Mouse (Mus musculus) large intestine, adult 2 months (tissue): ENCODE measurements around the gene Insr. TPM values are rescaled to one million over a fixed set of nuclear protein-coding genes. Genes with fewer than 3 reads are reported as not detected.
A peak's percentile ranks its signal among the peaks of the same experiment; 100 is the strongest.

Experiments
- DNase-seq: peaks from one replicate; pipeline ENCODE4 v3.0.0-alpha.2; 2012; ENCODE audit warnings: low read depth, low spot score
- WGBS: fragments of 180-500 bp; shearing (Covaris S2); methylation state at CpG from one replicate; pipeline ENCODE4 v1.1.7; 2018; 5-methylcytosine and 5-hydroxymethylcytosine counted together
- polyA plus RNA-seq: library from polyadenylated mRNA; depleted of rRNA; stranded (reverse); fragments of >200 nt; gene quantifications from 2 replicates; pipeline ENCODE4 v1.2.3, GENCODE M21; 2012

Insr gene
- polyA plus RNA-seq, 1 experiment = 4.5 TPM

DNA sequence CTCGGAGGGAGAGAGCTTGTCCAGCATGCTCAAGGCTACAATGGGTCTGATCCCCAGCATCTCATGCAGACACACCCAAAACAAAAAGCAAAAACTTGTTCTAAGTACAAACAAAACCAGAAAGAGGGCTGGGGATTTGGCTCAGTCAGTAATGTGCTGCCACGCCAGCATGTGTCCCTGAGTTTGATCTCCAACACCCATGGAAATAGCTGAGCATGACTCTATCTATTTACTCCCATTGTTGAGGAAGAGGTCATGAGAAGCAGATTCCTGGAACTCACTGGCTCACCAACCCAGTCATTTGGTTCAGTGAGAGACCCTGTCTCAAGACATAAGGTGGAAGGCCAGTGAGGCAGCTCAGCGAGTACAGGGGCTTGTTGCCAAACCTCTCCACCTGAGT is 40.6 kb downstream of the Insr start:
- no peak for DNase-seq
- WGBS = 73% methylated on average over 3 of the region's 3 CpGs

DNA sequence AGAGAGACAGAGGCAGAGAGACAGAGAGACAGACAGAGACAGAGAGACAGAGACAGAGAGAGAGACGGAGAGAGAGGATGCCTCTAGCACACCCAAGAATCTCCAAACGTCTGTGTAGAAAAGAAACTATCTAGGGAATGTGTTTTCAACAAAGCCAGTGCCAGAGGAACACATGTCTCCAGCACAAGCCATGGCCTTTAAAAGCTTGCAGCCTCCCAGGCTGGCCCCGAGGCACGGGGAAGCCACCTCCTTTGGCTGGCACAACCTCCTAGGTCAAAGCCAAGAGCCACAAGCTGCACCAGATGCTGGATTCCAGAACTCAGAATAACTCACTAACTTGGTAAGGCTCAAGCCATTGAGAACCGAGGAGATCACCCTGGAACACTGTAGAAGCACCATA is 42.1 kb downstream of the Insr start:
- DNase-seq = no peak
- WGBS = 44% methylated on average over 5 of the region's 5 CpGs

- no peak for DNase-seq
- WGBS = 45% methylated on average over 3 of the region's 3 CpGs
These were observed 43.1 kb downstream of the Insr start for GRCm38 (mm10) chr8:3236277-3236676.

- 42% methylated on average over 3 of the region's 3 CpGs for WGBS
- DNase-seq = no peak
These were observed 44.8 kb downstream of the Insr start for GRCm38 (mm10) chr8:3234569-3234968.

GRCm38 (mm10) chr8:3232601-3233000 is 46.8 kb downstream of the Insr start:
- DNase-seq = no peak
- WGBS = 73% methylated on average over 2 of the region's 2 CpGs

GRCm38 (mm10) chr8:3230118-3231060 is 49.0 kb downstream of the Insr start:
- 86% methylated on average over 10 of the region's 10 CpGs for WGBS
- DNase-seq = no peak

GRCm38 (mm10) chr8:3227423-3227822 is 52.0 kb downstream of the Insr start:
- WGBS = 27% methylated on average over 5 of the region's 5 CpGs
- no peak for DNase-seq

DNA sequence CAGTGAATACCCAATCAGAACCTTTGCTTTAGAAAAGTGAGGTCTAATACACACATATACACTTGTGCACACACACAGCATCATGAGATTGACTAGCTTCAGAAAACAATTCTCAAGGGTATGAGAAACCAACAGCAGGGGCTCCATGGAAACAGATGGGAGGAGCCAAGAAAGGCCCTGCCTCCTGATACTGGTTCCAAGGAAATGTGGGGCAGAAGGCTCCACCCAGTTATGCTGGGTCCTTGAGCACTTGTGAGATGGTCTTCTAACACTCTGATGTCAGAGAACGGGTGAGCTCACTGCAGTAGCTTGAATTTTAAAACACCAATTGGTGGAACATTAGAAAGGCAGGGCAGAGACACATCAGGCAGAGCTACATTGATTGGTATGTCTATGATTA is 53.7 kb downstream of the Insr start:
- 51% methylated on average over 1 of the region's 1 CpGs for WGBS
- DNase-seq = no peak

- no peak for DNase-seq
- WGBS = 27% methylated on average over 8 of the region's 8 CpGs
These were observed 54.2 kb downstream of the Insr start for GRCm38 (mm10) chr8:3225184-3225583.

DNA sequence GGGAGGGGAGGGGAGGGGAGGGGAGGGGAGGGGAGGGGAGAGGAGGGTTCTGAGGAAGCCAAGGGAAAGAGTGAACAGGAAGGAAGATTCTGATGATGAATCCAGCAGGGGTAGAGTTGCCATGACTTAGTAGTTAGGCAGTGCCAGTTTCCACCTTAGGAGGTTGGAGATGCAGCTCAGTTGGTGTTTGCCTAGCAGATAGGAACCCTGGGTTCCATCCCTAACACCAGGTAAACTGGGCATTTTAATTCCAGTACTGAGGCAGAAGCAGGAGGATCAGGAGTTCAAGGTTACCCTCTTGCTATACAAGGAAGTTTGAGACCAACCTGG is 56.8 kb downstream of the Insr start:
- no peak for DNase-seq

- no peak for DNase-seq
These were observed 57.3 kb downstream of the Insr start for GRCm38 (mm10) chr8:3221960-3222635.

DNA sequence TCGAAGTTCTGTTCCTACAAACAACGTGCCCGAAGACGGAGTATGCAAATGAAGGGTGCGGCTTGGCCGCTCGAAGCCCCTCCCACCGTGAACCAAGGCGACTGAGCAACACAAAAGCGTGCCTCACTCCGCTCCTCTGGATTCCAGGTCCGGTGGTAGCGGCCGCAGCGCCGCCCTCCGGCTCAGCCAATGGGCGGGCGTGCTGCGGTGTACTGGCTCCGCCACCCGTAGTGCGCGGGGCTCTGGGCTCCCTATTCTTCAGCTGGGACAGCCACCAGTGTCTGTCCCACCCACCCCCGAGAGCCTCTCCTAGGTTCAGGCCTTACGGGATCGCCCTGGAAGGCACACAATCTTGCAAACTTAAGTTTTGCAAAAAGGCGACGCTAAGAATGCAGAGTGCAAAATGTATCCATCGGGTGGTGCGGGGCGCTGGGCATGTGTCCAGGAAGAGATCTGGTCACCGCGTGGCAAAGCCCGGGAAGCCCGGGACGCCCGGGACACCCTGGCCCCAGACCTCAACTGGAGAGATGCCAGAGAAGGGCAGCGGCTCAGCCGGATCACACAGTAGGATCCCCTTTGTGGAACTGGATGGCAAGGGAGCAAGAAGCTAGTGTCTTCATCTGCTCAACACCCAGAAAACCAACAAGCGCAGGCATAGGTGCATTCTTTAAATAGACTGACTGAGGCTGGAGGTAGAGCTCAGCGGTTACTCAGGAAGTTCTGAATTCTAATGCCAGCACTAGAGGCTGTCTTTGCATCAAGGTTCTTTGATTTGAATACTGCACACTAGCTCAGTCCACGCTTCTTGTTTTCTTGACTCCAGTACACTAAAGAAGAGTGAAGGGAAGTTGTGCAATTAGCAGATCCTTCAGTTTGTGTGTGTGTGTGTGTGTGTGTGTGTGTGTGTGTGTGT is 58.1 kb downstream of the Insr start:
- under 1% methylated on average over 43 of the region's 43 CpGs for WGBS

More at GRCm38 (mm10) chr8:3221960-3222635, 57.3 kb downstream of the Insr start:
- WGBS = 30% methylated on average over 6 of the region's 6 CpGs

DNA sequence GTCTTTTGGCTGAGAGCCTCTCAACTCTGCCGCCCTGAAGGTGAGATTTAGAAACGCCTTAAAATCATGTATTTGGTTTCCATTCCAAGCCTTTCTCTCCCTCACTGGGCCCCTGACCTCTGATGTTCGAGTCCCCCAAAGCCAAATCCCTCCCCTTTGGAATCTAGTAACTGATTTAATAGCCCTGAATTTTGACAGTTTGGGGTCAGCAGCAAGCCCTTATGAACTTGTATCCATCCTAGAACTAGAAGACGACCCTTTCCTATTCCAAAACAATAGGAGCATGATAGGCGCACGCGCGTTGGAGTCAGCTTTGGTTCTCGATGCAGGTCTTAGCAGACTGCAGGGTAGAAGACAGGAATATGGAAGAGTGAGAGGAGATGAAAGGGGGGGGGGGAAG is 58.9 kb downstream of the Insr start:
- 3% methylated on average over 9 of the region's 9 CpGs for whole genome bisulfite sequencing
- no peak for DNase-seq

More for the DNA sequence above, 58.1 kb downstream of the Insr start:
- DNase-seq = peak; percentile 80

- no peak for DNase-seq
- 67% methylated on average over 12 of the region's 12 CpGs for WGBS
These were observed 59.5 kb downstream of the Insr start for GRCm38 (mm10) chr8:3219921-3220411.

DNA sequence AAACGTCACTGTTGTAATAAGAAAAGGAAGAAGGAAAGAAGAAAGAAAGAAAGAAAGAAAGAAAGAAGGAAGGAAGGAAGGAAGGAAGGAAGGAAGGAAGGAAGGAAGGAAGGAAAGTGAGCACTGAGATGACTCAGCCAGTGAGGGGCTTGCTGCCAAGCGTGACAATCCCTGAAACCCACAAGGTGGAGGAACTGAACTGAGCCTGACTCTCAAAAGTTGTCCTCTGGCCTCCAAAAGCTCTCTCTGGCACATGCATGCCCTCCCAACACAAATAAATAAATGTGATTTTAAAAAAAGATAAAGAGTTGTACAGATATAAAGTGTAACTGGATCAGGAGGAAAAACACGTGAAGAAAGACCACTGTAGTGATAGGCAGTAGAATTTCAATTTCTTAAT is 60.2 kb downstream of the Insr start:
- DNase-seq = no peak
- WGBS = 50% methylated on average over 3 of the region's 3 CpGs

DNA sequence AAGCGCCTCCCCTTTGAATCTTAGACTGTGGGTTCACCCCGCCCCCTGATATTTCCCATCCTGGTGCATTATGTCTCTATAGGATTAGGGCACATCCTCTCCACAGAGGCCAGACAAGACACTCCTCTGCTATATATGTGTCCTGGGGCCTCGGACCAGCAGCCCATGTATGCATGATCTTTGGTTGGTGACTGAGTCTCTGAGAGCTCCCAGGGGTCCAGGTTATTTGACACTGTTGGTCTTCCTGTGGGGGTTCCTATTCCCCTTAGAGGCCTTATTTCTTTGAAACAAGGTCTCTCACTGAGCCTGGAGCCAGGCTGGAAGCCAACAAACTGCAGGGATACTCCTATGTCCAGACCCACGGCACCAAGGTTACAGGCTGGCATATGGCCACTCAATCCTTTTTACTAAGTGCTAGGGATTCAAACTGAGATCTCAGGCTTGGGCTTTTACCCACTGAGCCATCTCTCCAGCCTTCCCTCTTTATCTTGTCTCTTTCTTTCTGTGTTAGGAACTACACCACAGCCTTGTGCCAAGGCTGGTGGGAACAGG is 62.8 kb downstream of the Insr start:
- no peak for DNase-seq
- WGBS = 72% methylated on average over 4 of the region's 4 CpGs

- DNase-seq = no peak
These were observed 63.9 kb downstream of the Insr start for GRCm38 (mm10) chr8:3215561-3215960.

GRCm38 (mm10) chr8:3214601-3215000 is 64.8 kb downstream of the Insr start:
- WGBS = 40% methylated on average over 1 of the region's 1 CpGs

DNA sequence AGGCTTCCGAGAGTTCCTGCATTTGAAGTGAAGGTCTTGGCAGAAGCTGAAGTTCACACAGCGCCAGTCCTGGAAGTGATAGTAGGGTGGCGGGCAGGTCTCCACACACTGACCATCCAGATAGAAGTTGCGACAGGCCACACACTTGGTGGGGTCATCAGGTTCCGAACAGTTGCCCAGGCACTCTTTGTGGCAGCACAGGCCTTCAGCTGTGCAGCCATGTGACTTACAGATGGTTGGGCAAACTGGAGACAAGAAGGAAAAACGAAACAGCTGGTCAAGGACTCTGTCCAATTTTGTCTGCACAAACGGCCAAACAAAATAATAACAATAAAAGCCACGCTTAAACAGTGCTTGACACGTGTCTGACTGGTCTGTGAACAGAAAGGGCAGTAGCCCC is 68.0 kb downstream of the Insr start:
- 63% methylated on average over 9 of the region's 9 CpGs for WGBS
- no peak for DNase-seq

More at GRCm38 (mm10) chr8:3214601-3215000, 64.8 kb downstream of the Insr start:
- DNase-seq = no peak

- no peak for DNase-seq
- WGBS = 86% methylated on average over 3 of the region's 3 CpGs
These were observed 69.5 kb downstream of the Insr start for GRCm38 (mm10) chr8:3209960-3210359.
